Mouse (Mus musculus): ENCODE results near the gene Nell2.

DNA sequence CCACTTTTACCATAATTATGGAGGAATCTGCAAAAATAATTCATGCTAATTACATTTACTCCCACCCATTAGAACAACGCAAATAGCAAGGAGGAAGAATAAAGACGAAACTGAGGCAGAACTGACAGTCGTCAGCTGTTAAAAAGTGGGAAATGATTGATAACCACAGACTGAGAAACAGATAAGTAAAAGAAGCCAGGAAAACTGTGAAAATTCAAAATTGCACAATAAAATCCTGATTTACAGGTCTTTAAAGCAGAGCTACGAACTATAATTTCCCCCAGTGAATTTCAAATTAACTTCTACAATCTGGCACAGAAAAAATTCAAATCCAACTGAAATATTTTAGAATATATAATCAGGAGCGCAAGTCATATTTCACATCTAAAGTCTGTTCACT is 138.0 kb downstream of the Nell2 start:
- TF ChIP-seq CTCF (IDR thresholded peaks at IDR 0.05; ENCODE audit: extremely low read depth, insufficient read length, insufficient replicate concordance, low read depth, low read length) (no peak), POLR2A (IDR thresholded peaks at IDR 0.05; ENCODE audit: low read depth, low read length) (no peak)

All from small intestine, adult 2 months (tissue).